Mouse (Mus musculus) lung, embryonic 14.5 days (tissue): Measurements from ENCODE around the gene Bptf. TPM values are rescaled to one million over a fixed set of nuclear protein-coding genes. Genes with fewer than 3 reads are reported as not detected.
A peak's percentile ranks its signal among the peaks of the same experiment; 100 is the strongest.
"Not testable (repeated sequence)": the region's sequence is repeated elsewhere in the genome, so short reads cannot be mapped to it uniquely, and the experiment has no call there.

Experiments
- ATAC-seq: fragments of 200-750 bp; cut with Nextera tagmentation; 2 replicates; pipeline ENCODE4 v1.8.0; 2017; ENCODE audit warnings: mild to moderate bottlenecking, moderate TSS enrichment, moderate library complexity; ENCODE audit not compliant: insufficient read depth
- DNase-seq: peaks from one replicate; pipeline ENCODE4 v3.0.0-alpha.2; 2015
- H3K27ac ChIP-seq: fragments of 300-500 bp; sonication (generic); 2 replicates; pipeline ENCODE4 v1.5.1; 2014; ENCODE audit warnings: low read depth, mild to moderate bottlenecking, moderate library complexity
- H3K27me3 ChIP-seq: fragments of 300-500 bp; sonication (generic); 2 replicates; pipeline ENCODE4 v1.6.1; 2014; ENCODE audit warnings: low read length, control low read depth; ENCODE audit not compliant: insufficient read depth
- H3K36me3 ChIP-seq: fragments of 300-500 bp; sonication (generic); 2 replicates; pipeline ENCODE4 v1.6.1; 2014; ENCODE audit warnings: control low read depth; ENCODE audit not compliant: insufficient read depth
- H3K4me1 ChIP-seq: fragments of 300-500 bp; sonication (generic); 2 replicates; pipeline ENCODE4 v1.6.1; 2014; ENCODE audit warnings: antibody characterized with exemption, control low read depth; ENCODE audit not compliant: insufficient read depth
- H3K4me2 ChIP-seq: fragments of 300-500 bp; sonication (generic); 2 replicates; pipeline ENCODE4 v1.6.1; 2014; ENCODE audit warnings: mild to moderate bottlenecking
- H3K4me3 ChIP-seq: fragments of 300-500 bp; sonication (generic); 2 replicates; pipeline ENCODE4 v1.5.1; 2014; ENCODE audit warnings: low read depth, low read length
- H3K9ac ChIP-seq: fragments of 300-500 bp; sonication (generic); 2 replicates; pipeline ENCODE4 v1.6.1; 2014
- H3K9me3 ChIP-seq: fragments of 300-500 bp; sonication (generic); 2 replicates; pipeline ENCODE4 v1.6.1; 2016; ENCODE audit warnings: low read depth, low read length, control low read depth
- CTCF ChIP-seq: IDR thresholded peaks from 2 replicates; pipeline ENCODE4 v1.5.1; 2016; ENCODE audit warnings: antibody characterized with exemption, low read depth
- WGBS: fragments of 180-500 bp; shearing (Covaris S2); extraction: QIAGEN DNeasy Blood & Tissue Kit; methylation state at CpG from one replicate; pipeline ENCODE4 v1.1.7; 2014; 5-methylcytosine and 5-hydroxymethylcytosine counted together
- polyA plus RNA-seq: library from polyadenylated mRNA; unstranded; fragments of >200 nt; fragmentation: Nextera tagmentation; extraction: Ambion mirVana; gene quantifications from 2 replicates; pipeline ENCODE4 v1.2.1, GENCODE M21; 2014

The Bptf gene
- polyA plus RNA-seq, 1 experiment from 2014 or later: 40.6 TPM

DNA sequence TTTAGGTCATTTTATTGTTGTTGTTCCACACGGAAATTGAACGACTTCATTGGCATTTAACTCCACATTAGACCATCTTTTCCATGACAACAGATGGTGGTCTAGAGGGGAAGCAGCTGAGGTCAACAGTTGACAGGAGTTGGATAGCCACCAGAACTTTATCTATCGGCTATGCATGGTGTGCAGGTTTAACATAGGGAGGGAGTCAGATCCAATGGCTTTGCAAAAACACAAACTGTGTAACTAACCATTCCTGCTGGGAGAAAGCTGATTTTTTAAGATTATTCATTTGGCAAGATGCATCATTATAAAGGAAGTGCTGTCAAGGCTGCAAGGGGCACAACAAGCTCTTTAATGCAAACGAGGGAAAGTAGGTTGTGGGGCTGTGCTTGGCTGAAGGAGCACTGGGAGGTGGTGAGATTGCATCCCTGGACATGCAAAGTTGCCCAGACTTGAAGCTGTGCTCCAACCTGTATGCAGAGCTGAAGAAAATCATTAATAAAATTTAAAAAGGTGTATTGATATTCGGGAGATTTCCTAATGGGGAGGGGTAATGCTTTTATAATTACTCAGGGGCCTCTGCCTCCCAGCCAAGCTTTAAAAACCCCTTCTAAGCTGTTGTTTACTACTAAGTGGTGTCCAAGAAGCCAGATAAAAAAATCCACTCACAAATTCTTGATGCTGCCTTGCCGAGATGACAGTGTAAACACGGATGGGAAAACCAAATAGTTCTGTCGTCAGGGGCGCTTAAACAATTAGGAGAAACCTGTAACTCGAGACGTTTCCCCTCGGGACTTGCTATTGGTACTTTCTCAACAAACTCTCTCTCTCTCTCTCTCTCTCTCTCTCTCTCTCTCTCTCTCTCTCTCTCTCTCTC, 105.1 kb downstream of the Bptf start:
- no peak for TF ChIP-seq CTCF
- peak overlapping the region; percentile 65 for H3K9ac ChIP-seq
- H3K9me3 ChIP-seq: no peaks in the 10 kb centered on the region
- DNase-seq (peak; percentile 63), ATAC-seq (no peak)
- H3K4me3 ChIP-seq: peak overlapping the region; percentile 60
- H3K27ac ChIP-seq: no peak overlapping the region
- WGBS: 5% methylated on average over 12 of the region's 12 CpGs
- peak overlapping the region; percentile 94 for H3K4me2 ChIP-seq
- no peaks in the 10 kb centered on the region for H3K27me3 ChIP-seq
- no peaks in the 10 kb centered on the region for H3K4me1 ChIP-seq
- no peaks in the 10 kb centered on the region for H3K36me3 ChIP-seq

DNA sequence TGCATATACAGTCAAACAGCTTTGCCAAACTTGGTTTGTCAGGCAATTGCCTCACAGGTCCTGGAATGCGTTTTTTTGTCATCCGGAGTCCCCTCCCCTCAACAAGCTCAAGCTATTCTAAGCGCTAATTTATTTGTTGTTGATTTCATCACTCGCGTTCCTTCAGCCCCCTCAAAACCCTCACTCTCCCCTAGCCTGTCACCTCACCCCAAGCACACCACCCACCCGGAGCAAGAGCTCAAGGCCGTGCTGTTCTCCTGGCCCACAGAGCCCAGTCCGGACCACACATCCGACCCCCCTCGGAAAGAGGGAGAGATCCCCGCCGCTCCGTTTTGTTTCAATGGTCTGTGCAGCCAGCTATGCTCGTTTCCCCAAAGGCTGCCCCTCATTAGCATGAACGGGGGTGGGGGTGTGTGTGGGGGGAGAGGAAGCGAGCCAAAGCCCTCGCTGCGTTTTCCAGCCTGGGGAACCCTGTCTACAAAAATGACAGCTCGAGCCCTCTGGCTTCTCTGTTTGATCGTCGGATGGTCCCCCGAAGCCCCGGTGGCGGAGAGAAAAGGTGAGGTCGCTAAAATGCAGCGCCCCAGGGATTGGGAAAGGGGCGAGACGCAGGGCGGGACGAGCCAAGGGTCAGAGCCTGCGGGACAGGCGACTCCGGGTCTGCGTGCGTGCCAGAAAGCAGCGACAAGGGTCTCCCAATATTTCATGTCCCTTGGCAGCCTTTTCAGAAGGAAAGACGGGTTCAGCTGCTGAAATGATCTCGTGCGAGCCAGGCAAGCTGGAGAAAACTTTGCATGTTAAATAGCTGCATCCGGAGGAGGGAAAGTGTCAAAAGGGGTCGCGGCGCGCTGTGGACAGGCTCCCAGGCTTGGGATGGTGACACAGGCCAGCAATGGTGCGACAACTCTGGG, 106.3 kb downstream of the Bptf start, which contains the start of gene 1810010H24Rik:
Gene 1810010H24Rik (plus strand): TSS at position 271 of the 911 bp plus-strand sequence.
- Histone ChIP-seq H3K4me2 (peak within 1 kb of the TSS; percentile 94), H3K27me3 (no peaks in the 10 kb centered on the region), H3K4me1 (no peaks in the 10 kb centered on the region), H3K9me3 (no peaks in the 10 kb centered on the region), H3K27ac (peak within 1 kb of the TSS; percentile 87), H3K36me3 (no peaks in the 10 kb centered on the region), H3K4me3 (peak within 1 kb of the TSS; percentile 60), H3K9ac (peak within 1 kb of the TSS; percentile 65)
- WGBS: 1% methylated on average over 45 of the region's 45 CpGs
- peak; percentile 82 for DNase-seq
- TF ChIP-seq CTCF: no peak
- 0 out of 2 replicates have a peak, but pooled peaks have one; percentile 15 for ATAC-seq

DNA sequence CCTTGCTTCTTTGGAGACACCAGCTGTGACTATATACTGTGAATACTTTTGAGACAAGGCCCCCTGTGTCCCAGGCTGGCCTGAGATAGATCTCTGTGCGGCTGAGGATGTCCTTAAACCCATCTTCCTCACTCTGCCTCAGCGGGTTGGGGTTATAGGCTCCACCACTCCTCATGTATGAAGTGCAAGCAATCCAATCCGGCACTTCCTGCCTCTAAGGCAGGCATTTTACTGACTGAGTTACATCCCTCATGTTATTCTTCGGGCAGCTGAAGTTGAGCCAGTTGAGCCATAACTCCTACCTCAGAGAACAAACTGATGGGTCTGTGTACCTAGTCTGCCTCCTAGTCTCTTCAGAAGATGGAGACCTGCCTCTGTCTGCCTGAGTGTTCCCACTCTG, 107.5 kb downstream of the Bptf start:
- no peak for TF ChIP-seq CTCF
- DNase-seq: no peak
- no peak overlapping the region for H3K27ac ChIP-seq
- H3K4me3 ChIP-seq: no peak overlapping the region
- no peaks in the 10 kb centered on the region for H3K27me3 ChIP-seq
- H3K36me3 ChIP-seq: no peaks in the 10 kb centered on the region
- WGBS: 45% methylated on average over 4 of the region's 4 CpGs
- H3K9me3 ChIP-seq: no peaks in the 10 kb centered on the region
- no peak for ATAC-seq
- no peak overlapping the region for H3K9ac ChIP-seq
- no peaks in the 10 kb centered on the region for H3K4me1 ChIP-seq
- peak overlapping the region; percentile 94 for H3K4me2 ChIP-seq

DNA sequence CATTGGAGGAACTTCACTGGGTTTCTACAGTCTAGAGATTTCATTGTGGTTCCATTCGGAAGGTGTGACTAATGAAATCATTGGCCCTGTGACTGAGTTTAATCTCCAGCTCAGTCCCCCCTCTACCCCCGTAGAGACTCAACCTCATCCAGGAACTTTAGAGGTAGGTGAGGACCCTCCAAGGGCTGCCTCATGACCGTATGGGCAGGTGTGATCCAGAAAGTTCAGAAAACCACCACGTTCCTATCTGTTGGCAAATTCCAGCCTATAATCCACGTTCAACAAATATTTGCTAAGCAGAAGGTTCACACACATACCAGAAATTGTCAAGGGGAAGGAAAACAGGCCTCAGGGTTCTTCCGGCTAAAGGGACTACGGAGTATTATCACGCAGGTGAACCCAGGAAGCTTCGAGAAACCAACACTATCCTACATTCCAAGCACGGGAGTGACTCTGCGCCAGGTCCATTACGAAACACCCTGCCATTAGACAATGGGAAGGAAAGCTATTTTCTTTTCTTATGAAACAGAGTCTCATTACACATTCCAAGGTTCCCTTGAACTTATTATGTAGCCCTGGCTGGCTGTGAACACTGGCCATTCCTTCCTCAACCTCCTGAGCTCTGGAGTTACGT, 109.8 kb downstream of the Bptf start:
- no peaks in the 10 kb centered on the region for H3K27me3 ChIP-seq
- 67% methylated on average over 13 of the region's 13 CpGs for WGBS
- no peaks in the 10 kb centered on the region for H3K4me1 ChIP-seq
- no peak overlapping the region for H3K4me3 ChIP-seq
- no peak for ATAC-seq
- H3K9me3 ChIP-seq: no peaks in the 10 kb centered on the region
- H3K27ac ChIP-seq: peak overlapping the region; percentile 58
- TF ChIP-seq CTCF: no peak
- no peaks in the 10 kb centered on the region for H3K36me3 ChIP-seq
- no peak overlapping the region for H3K4me2 ChIP-seq
- no peak for DNase-seq
- no peak overlapping the region for H3K9ac ChIP-seq

- ATAC-seq, H3K4me1 ChIP-seq, H3K4me3 ChIP-seq, H3K36me3 ChIP-seq, DNase-seq, H3K9me3 ChIP-seq, H3K9ac ChIP-seq, H3K27ac ChIP-seq, H3K27me3 ChIP-seq, H3K4me2 ChIP-seq: not testable (repeated sequence)
- WGBS: 97% methylated on average over 3 of the region's 5 CpGs
These were observed 112.2 kb downstream of the Bptf start for GRCm38 (mm10) chr11:107019722-107020121.

DNA sequence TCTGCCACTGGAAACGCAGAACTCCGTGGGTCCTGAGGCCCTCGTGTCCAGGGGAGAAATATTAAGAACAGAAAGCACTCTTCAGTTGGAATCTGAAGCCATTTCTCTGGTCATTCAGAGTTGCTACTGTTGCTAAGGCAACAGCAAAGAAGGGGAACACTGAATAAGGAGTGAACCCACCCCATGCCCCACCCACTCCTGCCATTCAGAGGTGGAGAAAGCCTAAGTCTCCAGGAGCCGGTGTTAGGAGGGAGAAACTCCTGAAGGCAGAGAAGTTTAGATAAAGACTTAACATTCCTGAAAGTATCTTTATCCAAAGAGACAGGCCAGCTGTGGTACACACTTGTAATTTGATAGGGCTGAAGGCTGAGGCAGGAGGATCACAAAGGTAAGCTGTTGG, 112.6 kb downstream of the Bptf start:
- no peak overlapping the region for H3K4me2 ChIP-seq
- WGBS: 64% methylated on average over 4 of the region's 4 CpGs
- no peaks in the 10 kb centered on the region for H3K27me3 ChIP-seq
- H3K4me1 ChIP-seq: no peaks in the 10 kb centered on the region
- no peak overlapping the region for H3K27ac ChIP-seq
- no peaks in the 10 kb centered on the region for H3K9me3 ChIP-seq
- DNase-seq (no peak), ATAC-seq (no peak)
- H3K36me3 ChIP-seq: no peaks in the 10 kb centered on the region
- no peak overlapping the region for H3K4me3 ChIP-seq
- TF ChIP-seq CTCF: no peak
- H3K9ac ChIP-seq: no peak overlapping the region
